Mouse (Mus musculus): ENCODE measurements around the gene Rsc1a1. TPM values are rescaled to one million over a fixed set of nuclear protein-coding genes. Genes with fewer than 3 reads are reported as not detected.

Rsc1a1 gene
- polyA plus RNA-seq, 1 experiment from 2014 or later = 1.3 TPM

GRCm38 (mm10) chr4:141720761-141721523 lies 35.5 kb upstream of the Rsc1a1 start:
- Histone ChIP-seq H3K9me3 (replicated peaks) (no peaks in the 10 kb centered on the region), H3K4me3 (peak overlapping the region; percentile 100; the same call in 1 of the 2 replicates), H3K36me3 (peaks cover 41% of the 10 kb centered on the region), H3K4me1 (peaks cover 23% of the 10 kb centered on the region), H3K27me3 (ENCODE audit: low read depth, poor library complexity, severe bottlenecking) (no peaks in the 10 kb centered on the region), H3K27ac (no peak overlapping the region)
- DNase-seq (ENCODE audit: low spot score) = no peak
- 86% methylated on average over 6 of the region's 6 CpGs for WGBS

- Histone ChIP-seq H3K4me1 (peaks cover 38% of the 10 kb centered on the region), H3K27me3 (ENCODE audit: low read depth, poor library complexity, severe bottlenecking) (no peaks in the 10 kb centered on the region), H3K4me3 (no peak overlapping the region), H3K36me3 (peaks cover 41% of the 10 kb centered on the region), H3K9me3 (replicated peaks) (no peaks in the 10 kb centered on the region), H3K27ac (no peak overlapping the region)
- DNase-seq (ENCODE audit: low spot score) = no peak
- 93% methylated on average over 1 of the region's 1 CpGs for WGBS
Observed at GRCm38 (mm10) chr4:141719304-141719703, 33.9 kb upstream of the Rsc1a1 start.

- WGBS = 91% methylated on average over 4 of the region's 4 CpGs
- no peaks in the 10 kb centered on the region for H3K9me3 ChIP-seq (replicated peaks)
- no peak for DNase-seq (ENCODE audit: low spot score)
- peaks cover 55% of the 10 kb centered on the region for H3K36me3 ChIP-seq
- H3K27ac ChIP-seq = no peak overlapping the region
- peaks cover 42% of the 10 kb centered on the region for H3K4me1 ChIP-seq
- no peak overlapping the region for H3K4me3 ChIP-seq
- H3K27me3 ChIP-seq (ENCODE audit: low read depth, poor library complexity, severe bottlenecking) = no peaks in the 10 kb centered on the region
Observed at GRCm38 (mm10) chr4:141717633-141718032, 32.2 kb upstream of the Rsc1a1 start.

GRCm38 (mm10) chr4:141715027-141715426 lies 29.6 kb upstream of the Rsc1a1 start:
- H3K4me3 ChIP-seq = no peak overlapping the region; the same call in 1 of the 2 replicates
- H3K27me3 ChIP-seq (ENCODE audit: low read depth, poor library complexity, severe bottlenecking) = no peaks in the 10 kb centered on the region
- H3K4me1 ChIP-seq = peaks cover 28% of the 10 kb centered on the region
- peak; percentile 40 for DNase-seq (ENCODE audit: low spot score)
- H3K9me3 ChIP-seq (replicated peaks) = no peaks in the 10 kb centered on the region
- 48% methylated on average over 2 of the region's 2 CpGs for WGBS
- peaks cover 70% of the 10 kb centered on the region for H3K36me3 ChIP-seq
- peak overlapping the region; percentile 36; the same call in 1 of the 2 replicates for H3K27ac ChIP-seq

GRCm38 (mm10) chr4:141713598-141714142 lies 28.3 kb upstream of the Rsc1a1 start:
- Histone ChIP-seq H3K36me3 (peaks cover 75% of the 10 kb centered on the region), H3K27me3 (ENCODE audit: low read depth, poor library complexity, severe bottlenecking) (no peaks in the 10 kb centered on the region), H3K27ac (no peak overlapping the region), H3K4me3 (no peak overlapping the region), H3K4me1 (peaks cover 28% of the 10 kb centered on the region), H3K9me3 (replicated peaks) (no peaks in the 10 kb centered on the region)
- WGBS = 67% methylated on average over 5 of the region's 5 CpGs
- no peak for DNase-seq (ENCODE audit: low spot score)

- Histone ChIP-seq H3K36me3 (peaks cover 78% of the 10 kb centered on the region), H3K27me3 (ENCODE audit: low read depth, poor library complexity, severe bottlenecking) (no peaks in the 10 kb centered on the region), H3K9me3 (replicated peaks) (no peaks in the 10 kb centered on the region), H3K27ac (no peak overlapping the region), H3K4me1 (peaks cover 28% of the 10 kb centered on the region), H3K4me3 (no peak overlapping the region)
- no peak for DNase-seq (ENCODE audit: low spot score)
- 93% methylated on average over 1 of the region's 1 CpGs for WGBS
Observed at GRCm38 (mm10) chr4:141711250-141711649, 25.9 kb upstream of the Rsc1a1 start.

- Histone ChIP-seq H3K9me3 (replicated peaks) (no peaks in the 10 kb centered on the region), H3K36me3 (peaks cover 100% of the 10 kb centered on the region), H3K27ac (no peak overlapping the region), H3K4me3 (no peak overlapping the region), H3K27me3 (ENCODE audit: low read depth, poor library complexity, severe bottlenecking) (no peaks in the 10 kb centered on the region), H3K4me1 (peaks cover 6% of the 10 kb centered on the region)
- DNase-seq (ENCODE audit: low spot score) = no peak
- 96% methylated on average over 2 of the region's 2 CpGs for WGBS
Observed at GRCm38 (mm10) chr4:141708971-141709370, 23.6 kb upstream of the Rsc1a1 start.

- no peak for DNase-seq (ENCODE audit: low spot score)
- Histone ChIP-seq H3K4me1 (no peaks in the 10 kb centered on the region), H3K27me3 (ENCODE audit: low read depth, poor library complexity, severe bottlenecking) (no peaks in the 10 kb centered on the region), H3K4me3 (no peak overlapping the region), H3K9me3 (replicated peaks) (no peaks in the 10 kb centered on the region), H3K36me3 (peaks cover 100% of the 10 kb centered on the region), H3K27ac (no peak overlapping the region)
- WGBS = 93% methylated on average over 7 of the region's 7 CpGs
Observed at GRCm38 (mm10) chr4:141708005-141708404, 22.6 kb upstream of the Rsc1a1 start.

GRCm38 (mm10) chr4:141705331-141705730 lies 19.9 kb upstream of the Rsc1a1 start:
- no peak overlapping the region for H3K4me3 ChIP-seq
- 98% methylated on average over 4 of the region's 4 CpGs for WGBS
- H3K27ac ChIP-seq = no peak overlapping the region
- no peaks in the 10 kb centered on the region for H3K9me3 ChIP-seq (replicated peaks)
- H3K36me3 ChIP-seq = peaks cover 100% of the 10 kb centered on the region
- no peaks in the 10 kb centered on the region for H3K27me3 ChIP-seq (ENCODE audit: low read depth, poor library complexity, severe bottlenecking)
- no peaks in the 10 kb centered on the region for H3K4me1 ChIP-seq
- no peak for DNase-seq (ENCODE audit: low spot score)

- peaks cover 100% of the 10 kb centered on the region for H3K36me3 ChIP-seq
- H3K27me3 ChIP-seq (ENCODE audit: low read depth, poor library complexity, severe bottlenecking) = no peaks in the 10 kb centered on the region
- H3K9me3 ChIP-seq (replicated peaks) = no peaks in the 10 kb centered on the region
- H3K4me3 ChIP-seq = no peak overlapping the region
- WGBS = 94% methylated on average over 2 of the region's 2 CpGs
- H3K27ac ChIP-seq = no peak overlapping the region
- H3K4me1 ChIP-seq = no peaks in the 10 kb centered on the region
- DNase-seq (ENCODE audit: low spot score) = no peak
Observed at GRCm38 (mm10) chr4:141704625-141705024, 19.2 kb upstream of the Rsc1a1 start.

GRCm38 (mm10) chr4:141694719-141695118 lies 9.3 kb upstream of the Rsc1a1 start:
- Histone ChIP-seq H3K9me3 (replicated peaks) (no peaks in the 10 kb centered on the region), H3K36me3 (peaks cover 100% of the 10 kb centered on the region), H3K27me3 (ENCODE audit: low read depth, poor library complexity, severe bottlenecking) (no peaks in the 10 kb centered on the region), H3K4me1 (no peaks in the 10 kb centered on the region), H3K27ac (no peak overlapping the region), H3K4me3 (no peak overlapping the region)
- 96% methylated on average over 8 of the region's 8 CpGs for WGBS
- DNase-seq (ENCODE audit: low spot score) = no peak

GRCm38 (mm10) chr4:141688505-141688904 lies 3.1 kb upstream of the Rsc1a1 start:
- WGBS = 95% methylated on average over 8 of the region's 8 CpGs
- Histone ChIP-seq H3K27ac (no peak overlapping the region), H3K27me3 (ENCODE audit: low read depth, poor library complexity, severe bottlenecking) (no peaks in the 10 kb centered on the region), H3K36me3 (peaks cover 93% of the 10 kb centered on the region), H3K4me1 (no peaks in the 10 kb centered on the region), H3K9me3 (replicated peaks) (no peaks in the 10 kb centered on the region), H3K4me3 (no peak overlapping the region)
- DNase-seq (ENCODE audit: low spot score) = no peak

- WGBS = 89% methylated on average over 8 of the region's 8 CpGs
- Histone ChIP-seq H3K9me3 (replicated peaks) (no peaks in the 10 kb centered on the region), H3K27me3 (ENCODE audit: low read depth, poor library complexity, severe bottlenecking) (no peaks in the 10 kb centered on the region), H3K27ac (no peak overlapping the region), H3K4me3 (no peak overlapping the region), H3K4me1 (peaks cover 7% of the 10 kb centered on the region), H3K36me3 (peaks cover 90% of the 10 kb centered on the region)
- no peak for DNase-seq (ENCODE audit: low spot score)
Observed at GRCm38 (mm10) chr4:141686525-141686924, 1.1 kb upstream of the Rsc1a1 start.
